Mouse (Mus musculus) activated CD4-positive, CD25-positive, alpha-beta regulatory T cell, adult 4 months (primary cell): ENCODE data around the gene Lpgat1. TPM values are rescaled to one million over a fixed set of nuclear protein-coding genes. Genes with fewer than 3 reads are reported as not detected.

Experiments
- ATAC-seq: one replicate; pipeline ENCODE4 v1.8.0; 2017
- polyA plus RNA-seq, 2 experiments: library from polyadenylated mRNA; unstranded; fragments of 100-300 nt; shearing (Covaris generic); gene quantifications; one replicate each; pipeline ENCODE4 v1.2.1; 2017

The Lpgat1 gene
- polyA plus RNA-seq = 1 to 10 TPM; 6.2 to 6.6 TPM

GRCm38 (mm10) chr1:191717601-191718498 lies at the start of gene Lpgat1:
Gene Lpgat1, plus strand, starts transcription at chr1:191717834.
- ATAC-seq = peak; percentile 75

- ATAC-seq = no peak
Observed at GRCm38 (mm10) chr1:191668030-191668429, 49.6 kb upstream of the Lpgat1 start.

DNA sequence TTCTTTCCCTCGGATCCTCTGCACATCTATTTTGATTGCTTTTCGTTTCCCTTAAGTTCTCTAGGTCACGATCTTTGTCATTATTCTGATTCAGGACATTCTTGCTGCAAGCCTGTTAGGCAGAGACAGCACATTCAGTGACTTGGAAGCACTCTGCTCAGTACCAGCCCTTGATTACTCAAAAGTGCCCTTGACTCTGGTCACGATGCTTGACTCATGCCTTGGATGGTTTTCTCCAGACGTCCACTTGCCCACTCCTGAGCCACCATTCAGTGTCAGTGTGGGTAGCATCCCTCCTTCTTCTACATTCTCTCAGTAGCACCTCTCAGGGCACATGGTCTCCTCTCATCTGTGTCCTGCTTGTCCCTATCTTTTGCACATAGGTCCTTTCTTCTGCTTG lies 43.6 kb upstream of the Lpgat1 start:
- ATAC-seq = no peak

DNA sequence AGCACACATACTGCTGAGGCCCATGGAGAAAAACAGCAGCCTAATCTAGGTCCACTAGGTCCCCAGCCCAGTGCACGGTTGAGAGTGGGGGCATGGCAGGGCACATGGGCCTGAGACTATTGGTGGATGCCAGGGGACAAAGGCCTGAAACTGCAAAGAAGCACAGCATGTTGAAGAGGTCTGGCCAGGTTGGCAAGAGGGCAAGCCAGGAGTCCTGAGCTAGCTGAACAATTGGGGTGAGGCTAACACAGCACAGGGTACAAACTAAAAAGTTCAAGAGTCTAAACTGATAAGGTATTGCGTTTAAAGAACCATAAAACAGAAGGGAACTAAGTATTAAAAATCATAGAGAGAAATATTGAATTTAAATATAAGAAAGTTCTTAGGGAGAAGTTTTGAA lies 36.0 kb upstream of the Lpgat1 start:
- no peak for ATAC-seq

DNA sequence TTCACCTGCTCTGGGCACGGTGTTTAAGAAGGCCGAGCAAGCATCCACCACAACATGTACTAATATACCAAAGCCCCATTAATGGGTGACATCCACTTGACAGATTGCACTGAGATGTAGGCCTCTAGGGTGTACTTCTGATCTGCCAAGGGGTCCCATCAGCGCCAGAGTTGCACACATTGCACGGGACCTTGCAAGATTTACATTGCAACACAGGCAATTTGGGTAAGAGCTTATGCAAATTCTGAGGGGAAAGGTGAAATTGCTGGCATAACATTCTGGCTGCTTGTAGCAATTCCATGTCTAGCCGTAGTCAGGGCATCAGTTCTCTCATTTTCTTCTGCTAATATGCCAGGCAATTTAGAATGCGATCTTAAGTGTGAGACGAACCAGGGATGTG lies 30.1 kb upstream of the Lpgat1 start:
- no peak for ATAC-seq

GRCm38 (mm10) chr1:191693231-191693630 lies 24.4 kb upstream of the Lpgat1 start:
- no peak for ATAC-seq

DNA sequence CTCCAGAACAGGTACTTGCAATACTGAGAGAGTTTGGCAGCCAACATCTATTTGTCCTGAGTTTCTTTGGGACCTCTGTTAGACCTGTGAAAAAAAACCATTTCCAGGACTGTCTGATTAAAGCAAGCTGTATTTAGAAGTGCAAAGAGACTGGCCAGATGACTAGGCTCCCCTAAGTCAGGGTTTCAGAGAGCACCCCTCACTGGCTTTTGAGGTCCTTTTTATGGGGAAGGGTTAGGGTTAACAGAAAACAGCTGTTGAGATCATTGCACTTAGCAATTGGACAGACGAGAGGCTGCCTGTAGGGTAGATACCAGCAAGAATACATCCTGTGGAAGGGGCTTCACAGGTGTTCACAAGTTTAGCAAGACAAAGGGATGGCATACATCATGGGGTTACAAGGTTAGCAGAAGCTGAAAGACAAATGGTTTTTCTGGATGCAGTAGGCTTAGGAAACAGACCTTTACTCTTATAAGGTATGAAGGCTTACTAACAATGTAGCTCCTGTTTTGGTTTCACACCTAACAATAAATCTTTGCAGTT lies 19.3 kb upstream of the Lpgat1 start:
- no peak for ATAC-seq

- no peak for ATAC-seq
Observed at GRCm38 (mm10) chr1:191704535-191704934, 13.1 kb upstream of the Lpgat1 start.

GRCm38 (mm10) chr1:191706541-191707078 lies 11.0 kb upstream of the Lpgat1 start:
- ATAC-seq = no peak

GRCm38 (mm10) chr1:191709811-191710210 lies 7.8 kb upstream of the Lpgat1 start:
- no peak for ATAC-seq

DNA sequence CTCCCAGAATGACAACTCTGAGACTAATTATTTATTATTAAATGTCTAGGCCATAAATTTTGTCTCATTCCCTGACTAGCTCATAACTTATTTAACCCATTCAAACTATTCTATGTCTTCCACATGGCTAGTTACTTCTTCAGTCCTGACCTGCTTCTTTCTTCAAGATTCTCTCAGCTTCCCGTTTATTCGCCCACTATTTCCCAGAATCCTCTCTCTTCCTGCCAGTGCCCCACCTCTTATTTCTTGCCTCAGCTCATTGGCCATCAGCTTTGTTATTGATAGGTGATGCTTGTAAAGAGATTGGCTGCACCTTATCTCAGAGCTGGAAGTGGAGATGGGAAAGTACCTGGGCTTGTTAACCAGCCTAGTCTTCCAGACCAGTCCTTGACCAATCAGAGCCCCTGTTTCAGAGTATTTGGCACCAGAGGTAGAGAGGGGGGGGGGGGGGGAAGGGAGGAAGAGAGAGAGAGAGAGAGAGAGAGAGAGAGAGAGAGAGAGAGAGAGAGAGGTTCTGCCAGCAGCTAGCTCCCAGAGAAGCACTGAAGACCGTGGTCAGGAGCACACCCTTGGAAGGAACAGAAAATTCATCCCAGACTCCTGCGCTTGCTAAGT lies 5.3 kb upstream of the Lpgat1 start:
- no peak for ATAC-seq

DNA sequence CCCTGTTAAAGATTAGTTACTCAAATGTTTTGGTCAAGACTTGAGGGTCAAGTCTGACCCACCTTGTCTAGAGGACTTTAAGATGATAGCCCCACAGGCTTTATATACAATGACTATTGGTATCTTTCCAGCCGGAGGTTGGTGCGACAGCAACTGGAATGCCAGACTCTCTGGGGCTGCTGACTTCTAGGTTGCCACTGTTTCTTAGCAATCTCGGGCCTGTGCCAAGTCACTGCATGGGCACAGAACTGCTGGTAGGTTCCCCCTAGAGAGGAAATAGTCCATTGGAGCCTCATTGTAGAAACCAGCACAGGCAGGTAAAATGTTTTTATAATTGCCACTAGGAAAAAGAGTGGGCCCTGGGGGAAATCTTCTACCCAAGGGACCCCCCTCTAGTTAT lies 3.8 kb upstream of the Lpgat1 start:
- ATAC-seq = no peak

- ATAC-seq = no peak
Observed at GRCm38 (mm10) chr1:191715150-191715549, 2.5 kb upstream of the Lpgat1 start.

GRCm38 (mm10) chr1:191717141-191717540 lies 493 bp upstream of the Lpgat1 start:
- no peak for ATAC-seq

- ATAC-seq = peak; percentile 26
Observed at GRCm38 (mm10) chr1:191718522-191719281, 1.1 kb downstream of the Lpgat1 start.

DNA sequence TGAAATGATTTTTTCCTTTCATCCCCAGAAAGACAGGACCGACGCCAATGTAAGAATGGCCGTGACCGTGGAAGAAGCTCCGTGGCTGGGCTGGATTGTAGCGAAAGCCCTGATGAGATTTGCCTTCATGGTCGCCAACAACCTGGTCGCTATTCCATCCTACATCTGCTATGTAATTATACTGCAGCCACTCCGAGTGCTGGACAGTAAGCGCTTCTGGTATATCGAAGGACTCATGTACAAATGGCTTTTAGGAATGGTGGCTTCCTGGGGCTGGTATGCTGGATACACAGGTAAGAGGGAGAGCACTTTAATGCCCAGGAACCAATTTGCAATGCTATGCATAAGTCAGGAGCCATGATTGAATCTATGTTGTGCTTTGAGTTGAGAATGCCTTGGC lies 1.7 kb downstream of the Lpgat1 start:
- no peak for ATAC-seq

- ATAC-seq = no peak
Observed at GRCm38 (mm10) chr1:191720419-191720818, 2.8 kb downstream of the Lpgat1 start.

DNA sequence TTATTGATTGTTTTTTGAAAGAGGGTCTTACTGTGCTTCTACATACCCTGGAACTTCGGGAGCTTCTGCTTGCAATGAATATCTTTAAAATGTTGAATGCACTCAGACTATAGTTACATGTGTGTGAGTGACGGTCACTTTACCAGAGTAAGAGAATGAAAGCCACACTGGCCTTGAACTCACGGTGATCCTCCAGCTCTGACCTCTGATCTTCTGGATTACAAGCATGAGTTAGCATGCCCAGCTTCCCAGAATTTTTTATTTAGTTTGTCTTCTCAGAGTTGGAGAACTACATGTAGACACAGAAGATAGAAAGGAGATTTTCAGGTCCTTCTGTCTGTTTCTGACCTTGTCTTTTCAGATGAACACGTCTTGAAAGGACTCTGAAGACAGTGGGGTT lies 5.1 kb downstream of the Lpgat1 start:
- no peak for ATAC-seq

- no peak for ATAC-seq
Observed at GRCm38 (mm10) chr1:191723675-191724074, 6.0 kb downstream of the Lpgat1 start.

DNA sequence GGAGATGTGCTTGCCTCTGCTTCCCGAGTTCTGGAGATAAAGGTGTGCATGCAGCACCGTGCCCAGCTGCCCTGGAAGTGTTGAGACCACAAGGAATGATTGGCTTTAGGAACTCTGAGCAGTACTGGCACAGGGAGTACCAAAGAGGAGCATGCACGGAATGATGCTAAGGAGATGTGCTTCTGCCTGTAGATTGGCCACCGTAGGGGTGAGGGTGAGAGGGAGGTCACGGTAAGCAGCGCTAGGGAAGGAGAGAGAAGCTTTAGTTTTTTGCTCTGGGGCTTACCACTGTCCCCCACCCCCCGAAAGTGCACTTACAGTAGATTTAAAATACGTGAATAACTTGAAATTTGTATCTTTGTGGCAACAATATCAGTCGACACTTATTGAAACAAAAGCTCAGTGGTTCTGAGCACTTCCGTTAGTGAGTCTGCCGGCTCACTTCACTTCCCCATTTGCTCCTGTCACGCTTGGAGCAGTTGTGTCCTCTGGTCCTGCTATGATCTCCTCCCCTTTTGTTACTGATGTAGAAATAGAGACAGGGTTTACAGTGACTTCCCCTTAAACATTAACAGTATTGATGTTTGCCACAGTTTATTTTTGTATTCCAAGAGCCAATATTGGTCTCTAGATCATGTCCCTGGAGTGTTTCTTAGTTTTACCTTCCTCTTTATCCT lies 6.9 kb downstream of the Lpgat1 start:
- no peak for ATAC-seq

GRCm38 (mm10) chr1:191732623-191733022 lies 15.0 kb downstream of the Lpgat1 start:
- no peak for ATAC-seq

DNA sequence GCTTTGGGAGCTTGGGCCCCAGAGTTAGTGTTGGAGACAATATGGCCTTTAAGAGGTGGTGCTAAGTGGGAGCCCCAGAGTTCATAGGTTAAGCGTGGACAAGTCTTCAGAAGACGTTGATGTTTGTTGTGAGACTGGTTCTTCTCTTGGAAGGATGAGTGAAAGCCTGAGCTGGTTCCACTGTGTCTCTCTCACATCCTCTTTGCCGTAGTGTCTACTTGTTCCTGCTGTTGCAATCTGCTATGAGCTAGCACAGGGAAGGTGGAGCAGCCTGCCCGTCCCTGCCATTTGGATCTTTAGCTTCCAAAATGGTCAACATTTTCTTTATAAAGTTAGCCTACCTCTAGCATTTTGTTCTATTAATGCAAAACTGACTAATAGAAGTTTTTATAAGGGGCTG lies 16.2 kb downstream of the Lpgat1 start:
- ATAC-seq = no peak
